Mouse (Mus musculus): ENCODE results near the gene Grm5.

Grm5 gene

GRCm38 (mm10) chr7:87583868-87584267 is at the start of gene Grm5:
TSS of gene Grm5 (plus strand) at chr7:87584168.
- no peak for DNase-seq (ENCODE audit: low read depth, low spot score)

- peak; percentile 18 for DNase-seq (ENCODE audit: low read depth, low spot score)
These were observed 44.9 kb upstream of the Grm5 start for GRCm38 (mm10) chr7:87539031-87539430.

GRCm38 (mm10) chr7:87565300-87565699 is 18.7 kb upstream of the Grm5 start:
- no peak for DNase-seq (ENCODE audit: low read depth, low spot score)

GRCm38 (mm10) chr7:87566476-87566875 is 17.5 kb upstream of the Grm5 start:
- DNase-seq (ENCODE audit: low read depth, low spot score) = no peak

- DNase-seq (ENCODE audit: low read depth, low spot score) = no peak
These were observed 323 bp downstream of the Grm5 start for GRCm38 (mm10) chr7:87584281-87584701.

GRCm38 (mm10) chr7:87586271-87586937 is 2.4 kb downstream of the Grm5 start:
- DNase-seq (ENCODE audit: low read depth, low spot score) = no peak

- DNase-seq (ENCODE audit: low read depth, low spot score) = no peak
These were observed 4.0 kb downstream of the Grm5 start for GRCm38 (mm10) chr7:87587976-87588375.

- DNase-seq (ENCODE audit: low read depth, low spot score) = no peak
These were observed 42.3 kb downstream of the Grm5 start for GRCm38 (mm10) chr7:87626251-87626650.

- no peak for DNase-seq (ENCODE audit: low read depth, low spot score)
These were observed 51.6 kb downstream of the Grm5 start for GRCm38 (mm10) chr7:87635530-87635929.

- DNase-seq (ENCODE audit: low read depth, low spot score) = no peak
These were observed 66.6 kb downstream of the Grm5 start for GRCm38 (mm10) chr7:87650610-87651009.

GRCm38 (mm10) chr7:87661794-87662193 is 77.8 kb downstream of the Grm5 start:
- DNase-seq (ENCODE audit: low read depth, low spot score) = no peak

- no peak for DNase-seq (ENCODE audit: low read depth, low spot score)
These were observed 80.1 kb downstream of the Grm5 start for GRCm38 (mm10) chr7:87664041-87664440.

GRCm38 (mm10) chr7:87716393-87716792 is 132.4 kb downstream of the Grm5 start:
- DNase-seq (ENCODE audit: low read depth, low spot score) = no peak

GRCm38 (mm10) chr7:87718631-87719030 is 134.7 kb downstream of the Grm5 start:
- no peak for DNase-seq (ENCODE audit: low read depth, low spot score)

- DNase-seq (ENCODE audit: low read depth, low spot score) = no peak
These were observed 150.5 kb downstream of the Grm5 start for GRCm38 (mm10) chr7:87734511-87734910.

- DNase-seq (ENCODE audit: low read depth, low spot score) = no peak
These were observed 178.0 kb downstream of the Grm5 start for GRCm38 (mm10) chr7:87761945-87762344.

- no peak for DNase-seq (ENCODE audit: low read depth, low spot score)
These were observed 178.4 kb downstream of the Grm5 start for GRCm38 (mm10) chr7:87762376-87762775.

GRCm38 (mm10) chr7:87787560-87787959 is 203.6 kb downstream of the Grm5 start:
- DNase-seq (ENCODE audit: low read depth, low spot score) = no peak

GRCm38 (mm10) chr7:87788963-87789362 is 205.0 kb downstream of the Grm5 start:
- DNase-seq (ENCODE audit: low read depth, low spot score) = no peak

- no peak for DNase-seq (ENCODE audit: low read depth, low spot score)
These were observed 209.9 kb downstream of the Grm5 start for GRCm38 (mm10) chr7:87793896-87794295.

- no peak for DNase-seq (ENCODE audit: low read depth, low spot score)
These were observed 240.9 kb downstream of the Grm5 start for GRCm38 (mm10) chr7:87824898-87825297.

GRCm38 (mm10) chr7:87834669-87835068 is 250.7 kb downstream of the Grm5 start:
- no peak for DNase-seq (ENCODE audit: low read depth, low spot score)

GRCm38 (mm10) chr7:87838579-87838978 is 254.6 kb downstream of the Grm5 start:
- DNase-seq (ENCODE audit: low read depth, low spot score) = no peak

GRCm38 (mm10) chr7:87843496-87843895 is 259.5 kb downstream of the Grm5 start:
- no peak for DNase-seq (ENCODE audit: low read depth, low spot score)

Data from skeletal muscle tissue, adult 2 months (tissue).